8 mouse cellular contexts compared by ENCODE assay signal in the genomic region with DNA sequence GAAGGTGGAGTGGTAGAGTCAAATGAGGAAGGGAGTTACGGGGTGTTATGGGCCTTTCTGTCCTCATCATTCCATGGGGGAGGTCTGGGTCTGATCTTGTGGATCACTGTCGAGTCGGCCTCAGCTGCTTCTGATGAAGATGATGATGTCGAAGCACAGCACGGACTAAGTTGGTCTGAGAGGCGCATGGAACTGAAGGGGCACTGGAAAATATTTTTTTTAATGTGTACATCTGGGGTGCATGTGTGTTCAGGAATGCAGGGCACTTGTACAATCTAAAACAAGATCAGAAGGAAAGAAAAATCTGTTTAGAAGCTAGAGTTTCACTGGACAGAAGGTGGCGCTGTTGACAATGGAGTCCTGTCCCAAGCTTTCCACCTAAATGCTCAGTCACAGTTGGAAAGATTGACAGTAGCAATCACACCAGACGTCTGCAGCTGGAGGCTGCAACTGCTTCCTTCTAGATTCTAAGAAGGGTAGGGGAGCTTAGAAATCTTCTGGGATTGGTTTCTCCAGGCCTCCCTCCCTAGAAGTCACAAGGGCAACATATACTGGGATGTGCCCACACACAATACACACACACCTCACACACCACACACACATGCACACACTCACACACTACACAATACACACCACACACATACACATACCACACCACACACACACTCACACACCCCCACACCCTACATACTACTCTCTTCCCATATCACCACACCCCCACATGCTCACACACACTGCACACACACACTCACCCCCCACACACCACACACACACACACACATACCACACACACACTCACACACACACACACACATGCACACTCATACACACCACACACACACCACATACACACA. TPM values are rescaled to one million over a fixed set of nuclear protein-coding genes. Genes with fewer than 3 reads are reported as not detected.
DNase-seq lines count a peak whose midpoint lies in the region; ATAC-seq and TF ChIP-seq lines count a peak whose summit lies in the region.

No protein-coding gene starts in this region.

- TF ChIP-seq EP300 in liver, embryonic 14.5 days (IDR thresholded peaks at IDR 0.05; ENCODE audit: low read depth): no peak

- no peak overlapping the region for H3K4me3 ChIP-seq in kidney, embryonic 16.5 days (ENCODE audit: low read length)
- H3K4me3 ChIP-seq in liver, embryonic 14.5 days (ENCODE audit: insufficient read depth in 1 of 2, low read depth in 2 of 2, low read length in 2 of 2): no peak overlapping the region
- no peak overlapping the region for H3K4me3 ChIP-seq in neural tube, embryonic 15.5 days (replicated peaks)

- peaks cover 2% of the 10 kb centered on the region; the same call in 1 of the 2 replicates for H3K27me3 ChIP-seq in kidney, embryonic 16.5 days (ENCODE audit: insufficient read depth, low read length)
- no peaks in the 10 kb centered on the region for H3K27me3 ChIP-seq in liver, embryonic 14.5 days (ENCODE audit: control insufficient read depth, insufficient read depth, low read length)
- H3K27me3 ChIP-seq in neural tube, embryonic 15.5 days (replicated peaks): no peaks in the 10 kb centered on the region

- WGBS in kidney, embryonic 16.5 days: 38% methylated on average over 8 of the region's 8 CpGs
- 32% methylated on average over 8 of the region's 8 CpGs for WGBS in liver, embryonic 14.5 days (ENCODE audit: insufficient replicate concordance)
- 39% methylated on average over 8 of the region's 8 CpGs for WGBS in neural tube, embryonic 15.5 days

- DNase-seq in adrenal gland, adult (ENCODE audit: inconsistent age in 2 of 2, low spot score in 1 of 2): peak; percentile 55 to 86
- no peak for DNase-seq in adrenal gland, postnatal 4 days (ENCODE audit: low spot score in 2 of 2)
- peak; percentile 74 to 82 for DNase-seq in cerebellum, postnatal 14 days
- peak; percentile 60 for DNase-seq in gastrocnemius, postnatal 10 days
- DNase-seq in liver, embryonic 14.5 days (ENCODE audit: low read depth in 3 of 3, low spot score in 3 of 3): peak in 1 of 3 experiments; percentile 33

- no peaks in the 10 kb centered on the region for H3K9me3 ChIP-seq in kidney, embryonic 16.5 days (ENCODE audit: low read length)
- no peaks in the 10 kb centered on the region for H3K9me3 ChIP-seq in liver, embryonic 14.5 days (ENCODE audit: control insufficient read depth, low read length)
- H3K9me3 ChIP-seq in neural tube, embryonic 15.5 days (replicated peaks): no peaks in the 10 kb centered on the region

- peak; percentile 63 for TF ChIP-seq CTCF in liver, embryonic 14.5 days (IDR thresholded peaks at IDR 0.05; ENCODE audit: low read depth)

- H3K9ac ChIP-seq in kidney, embryonic 16.5 days (replicated peaks; ENCODE audit: low read length): no peak overlapping the region
- no peak overlapping the region for H3K9ac ChIP-seq in liver, embryonic 14.5 days (replicated peaks)
- H3K9ac ChIP-seq in neural tube, embryonic 15.5 days (replicated peaks): no peak overlapping the region

- H3K4me2 ChIP-seq in kidney, embryonic 16.5 days (replicated peaks; ENCODE audit: low read depth, low read length): no peak overlapping the region
- no peak overlapping the region for H3K4me2 ChIP-seq in liver, embryonic 14.5 days (ENCODE audit: low read depth)
- no peak overlapping the region for H3K4me2 ChIP-seq in neural tube, embryonic 15.5 days

- H3K36me3 ChIP-seq in kidney, embryonic 16.5 days (ENCODE audit: insufficient read depth, low read length): no peaks in the 10 kb centered on the region
- H3K36me3 ChIP-seq in liver, embryonic 14.5 days (replicated peaks; ENCODE audit: control insufficient read depth, insufficient read depth, low read depth): no peaks in the 10 kb centered on the region
- H3K36me3 ChIP-seq in neural tube, embryonic 15.5 days: no peaks in the 10 kb centered on the region

- H3K4me1 ChIP-seq in kidney, embryonic 16.5 days (ENCODE audit: insufficient read depth, low read length): no peaks in the 10 kb centered on the region; the same call in 1 of the 2 replicates
- H3K4me1 ChIP-seq in liver, embryonic 14.5 days (replicated peaks; ENCODE audit: control insufficient read depth in 2 of 2, insufficient read depth in 2 of 2, low read length in 1 of 2): no peaks in the 10 kb centered on the region
- H3K4me1 ChIP-seq in neural tube, embryonic 15.5 days: 0 out of 2 replicates have a peak, but pooled peaks cover 2% of the 10 kb centered on the region

- no peak overlapping the region for H3K27ac ChIP-seq in kidney, embryonic 16.5 days (ENCODE audit: low read length)
- H3K27ac ChIP-seq in liver, embryonic 14.5 days: no peak overlapping the region
- H3K27ac ChIP-seq in neural tube, embryonic 15.5 days (replicated peaks): no peak overlapping the region

- peak; percentile 47 for ATAC-seq in CD4-positive, CD25-positive, alpha-beta regulatory T cell, adult 4 months
- ATAC-seq in kidney, embryonic 16.5 days (ENCODE audit: low FRiP score, low TSS enrichment): peak; percentile 37
- ATAC-seq in liver, embryonic 14.5 days (ENCODE audit: insufficient read depth): no peak
- ATAC-seq in neural tube, embryonic 15.5 days (ENCODE audit: low FRiP score): peak; percentile 47

RNA-seq across cellular contexts. Expression of a gene that starts 6.9 kb away (rescaled TPM):
- total RNA-seq in adrenal gland, postnatal 4 days (2021): 10 to 100 TPM; 11.0 to 11.2 TPM
- 1 to 10 TPM; 2.0 to 2.2 TPM for polyA plus RNA-seq in CD4-positive, CD25-positive, alpha-beta regulatory T cell, adult 4 months (2017; shearing (Covaris generic))
- 1 to 10 TPM; 5.4 to 6.0 TPM for total RNA-seq in gastrocnemius, postnatal 10 days (2021)
- 3.1 and 3.3 TPM in 2 replicates for polyA plus RNA-seq in kidney, embryonic 16.5 days (2015; fragmentation: Nextera tagmentation; extraction: Ambion mirVana)
- polyA plus RNA-seq in liver, embryonic 14.5 days (2012; rRNA removed): 2.2 and 2.8 TPM in 2 replicates
- 1.5 and 1.9 TPM in 2 replicates for polyA plus RNA-seq in liver, embryonic 14.5 days (2014; fragmentation: Nextera tagmentation; extraction: Ambion mirVana)
- 1.6 and 2.0 TPM in 2 replicates for polyA plus RNA-seq in neural tube, embryonic 15.5 days (2015; fragmentation: Nextera tagmentation; extraction: Ambion mirVana)

RNA-seq across cellular contexts. Expression of a gene that starts 59.4 kb away (rescaled TPM):
- 10 to 100 TPM; 31.5 to 34.7 TPM for total RNA-seq in adrenal gland, postnatal 4 days (2021)
- polyA plus RNA-seq in CD4-positive, CD25-positive, alpha-beta regulatory T cell, adult 4 months (2017; shearing (Covaris generic)): 10 to 100 TPM; 49.3 to 50.9 TPM
- 10 to 100 TPM; 15.4 to 17.5 TPM for total RNA-seq in gastrocnemius, postnatal 10 days (2021)
- 45.8 and 53.9 TPM in 2 replicates for polyA plus RNA-seq in kidney, embryonic 16.5 days (2015; fragmentation: Nextera tagmentation; extraction: Ambion mirVana)
- 11.4 and 26.7 TPM in 2 replicates for polyA plus RNA-seq in liver, embryonic 14.5 days (2012; rRNA removed)
- 39.5 and 39.6 TPM in 2 replicates for polyA plus RNA-seq in liver, embryonic 14.5 days (2014; fragmentation: Nextera tagmentation; extraction: Ambion mirVana)
- polyA plus RNA-seq in neural tube, embryonic 15.5 days (2015; fragmentation: Nextera tagmentation; extraction: Ambion mirVana): 46.8 and 51.9 TPM in 2 replicates

Comparison
In these comparisons a context has a peak if more than half of its experiments do, and no peak if none do; other contexts are left out.
1. DNase-seq: peak in adrenal gland, adult (2 of 2), cerebellum, postnatal 14 days (2 of 2) and gastrocnemius, postnatal 10 days (single experiment); none in adrenal gland, postnatal 4 days (0 of 2).